Mouse (Mus musculus) spleen, adult 2 months (tissue): Measurements from ENCODE around the gene Ak1. TPM values are rescaled to one million over a fixed set of nuclear protein-coding genes. Genes with fewer than 3 reads are reported as not detected.

ENCODE experiments used
- DNase-seq, 2 experiments: peaks; one replicate each; pipeline versions ENCODE4 v3.0.0 to v3.0.0-alpha.2; 2012 to 2021; ENCODE audit warnings: low spot score in 2 of 2, low read depth in 1 of 2
- H3K27ac ChIP-seq: fragments of 200-500 bp; 2 replicates; pipeline ENCODE4 v1.5.1; 2012; ENCODE audit warnings: low read length, inconsistent platforms; ENCODE audit not compliant: insufficient read depth
- H3K27me3 ChIP-seq: fragments of 200-500 bp; 2 replicates; pipeline ENCODE4 v1.6.1; 2012; ENCODE audit warnings: mild to moderate bottlenecking, moderate library complexity, low read length, inconsistent platforms; ENCODE audit not compliant: control insufficient read depth, insufficient read depth
- H3K36me3 ChIP-seq: fragments of 200-500 bp; 2 replicates; pipeline ENCODE4 v1.6.1; 2012; ENCODE audit warnings: mild to moderate bottlenecking, low read length, inconsistent platforms; ENCODE audit not compliant: control insufficient read depth, insufficient read depth
- H3K4me1 ChIP-seq: fragments of 200-500 bp; 2 replicates; pipeline ENCODE4 v1.6.1; 2011; ENCODE audit warnings: inconsistent platforms; ENCODE audit not compliant: control insufficient read depth, insufficient read depth, insufficient read length
- H3K4me3 ChIP-seq: fragments of 200-500 bp; 2 replicates; pipeline ENCODE4 v1.5.1; 2011; ENCODE audit warnings: mild to moderate bottlenecking, inconsistent platforms; ENCODE audit not compliant: insufficient read depth, insufficient read length; ENCODE audit errors: extremely low read depth
- CTCF ChIP-seq: fragments of 200-500 bp; IDR thresholded peaks from 2 replicates; pipeline ENCODE4 v1.5.1; 2011; ENCODE audit warnings: mild to moderate bottlenecking, inconsistent platforms; ENCODE audit not compliant: insufficient read depth, insufficient read length, insufficient replicate concordance; ENCODE audit errors: extremely low read depth
- POLR2A ChIP-seq: fragments of 200-500 bp; IDR thresholded peaks from 2 replicates; pipeline ENCODE4 v1.6.1; 2011; ENCODE audit warnings: low read depth, low read length, inconsistent platforms
- WGBS: fragments of 180-500 bp; shearing (Covaris S2); methylation state at CpG from one replicate; pipeline ENCODE4 v1.1.7; 2018; 5-methylcytosine and 5-hydroxymethylcytosine counted together
- polyA plus RNA-seq: library from polyadenylated mRNA; depleted of rRNA; stranded (reverse); fragments of >200 nt; gene quantifications from 2 replicates; pipeline ENCODE4 v1.2.3, GENCODE M21; 2012

Ak1 gene
- polyA plus RNA-seq, 1 experiment: 6.3 TPM

DNA sequence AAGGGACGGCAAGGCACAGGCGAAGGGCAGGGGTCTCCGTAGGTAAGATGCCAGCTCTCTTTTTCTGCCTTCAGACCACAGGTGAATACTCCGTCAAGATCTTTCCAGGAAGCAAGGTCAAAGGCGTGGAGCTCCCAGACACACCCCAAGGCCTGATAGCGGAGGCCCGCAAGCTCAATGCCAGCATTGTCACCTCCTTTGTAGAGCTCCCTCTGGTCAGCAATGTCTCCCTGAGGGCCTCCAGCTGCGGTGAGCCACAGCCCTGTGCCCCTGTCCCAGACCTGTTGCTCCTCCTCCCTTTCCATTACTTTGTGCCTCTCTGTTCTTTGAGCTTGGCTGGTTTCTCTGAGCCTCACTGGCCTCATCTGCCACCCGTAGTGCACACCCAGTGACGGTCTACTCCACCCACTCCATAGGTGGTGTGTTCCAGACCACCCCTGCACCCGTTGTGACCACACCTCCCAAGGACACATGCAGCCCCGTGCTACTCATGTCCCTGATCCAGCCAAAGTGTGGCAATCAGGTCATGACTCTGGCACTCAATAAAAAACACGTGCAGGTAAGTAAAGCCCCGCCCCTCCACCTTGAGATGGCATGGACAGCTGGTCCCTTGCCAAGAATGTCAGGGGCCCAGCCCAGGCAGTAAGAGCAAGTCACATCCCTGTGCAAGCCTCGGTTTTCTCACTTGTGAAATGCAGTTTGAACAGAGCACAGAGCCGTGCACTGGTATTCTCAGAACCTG is 51.8 kb downstream of the Ak1 start:
- WGBS: 83% methylated on average over 16 of the region's 16 CpGs
- TF ChIP-seq CTCF (no peak), POLR2A (no peak)
- no peaks in the 10 kb centered on the region for H3K4me1 ChIP-seq
- 0 out of 2 replicates have a peak, but pooled peaks cover 1% of the 10 kb centered on the region for H3K36me3 ChIP-seq
- H3K27me3 ChIP-seq: no peaks in the 10 kb centered on the region
- no peak overlapping the region for H3K4me3 ChIP-seq
- no peak for DNase-seq
- H3K27ac ChIP-seq: no peak overlapping the region

DNA sequence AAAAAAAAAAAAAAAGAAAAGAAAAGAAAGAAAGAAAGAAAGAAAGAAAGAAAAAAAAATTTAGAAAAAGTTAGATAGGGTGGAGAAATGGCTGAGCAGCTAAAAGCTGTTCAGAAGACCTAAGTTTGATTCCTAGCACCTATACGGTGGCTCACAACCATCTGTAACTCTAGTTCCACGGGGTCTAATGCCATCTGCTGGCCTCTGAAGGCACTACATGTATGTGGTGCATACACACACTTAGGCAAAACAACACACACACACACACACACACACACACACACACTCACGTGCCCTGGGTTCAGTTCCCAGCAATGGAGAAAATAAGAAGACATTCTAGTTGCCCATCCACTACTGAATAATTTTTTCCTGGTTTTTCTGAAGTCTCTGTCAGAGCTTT is 55.3 kb downstream of the Ak1 start:
- no peak overlapping the region for H3K4me3 ChIP-seq
- 94% methylated on average over 3 of the region's 3 CpGs for WGBS
- DNase-seq: no peak
- TF ChIP-seq CTCF: no peak
- no peak for TF ChIP-seq POLR2A
- no peaks in the 10 kb centered on the region for H3K4me1 ChIP-seq
- no peak overlapping the region for H3K27ac ChIP-seq
- H3K36me3 ChIP-seq: 0 out of 2 replicates have a peak, but pooled peaks cover 1% of the 10 kb centered on the region
- H3K27me3 ChIP-seq: no peaks in the 10 kb centered on the region

- Histone ChIP-seq H3K27me3 (no peaks in the 10 kb centered on the region), H3K4me3 (no peak overlapping the region), H3K27ac (no peak overlapping the region), H3K36me3 (0 out of 2 replicates have a peak, but pooled peaks cover 1% of the 10 kb centered on the region), H3K4me1 (no peaks in the 10 kb centered on the region)
- no peak for TF ChIP-seq CTCF
- no peak for DNase-seq
- 93% methylated on average over 7 of the region's 7 CpGs for WGBS
Observed at GRCm38 (mm10) chr2:32677683-32678082, 56.1 kb downstream of the Ak1 start.

- Histone ChIP-seq H3K27me3 (no peaks in the 10 kb centered on the region), H3K4me1 (no peaks in the 10 kb centered on the region), H3K36me3 (peaks cover 5% of the 10 kb centered on the region), H3K4me3 (no peak overlapping the region), H3K27ac (no peak overlapping the region)
- 76% methylated on average over 7 of the region's 7 CpGs for WGBS
- no peak for TF ChIP-seq POLR2A
- TF ChIP-seq CTCF: no peak
- DNase-seq: no peak
Observed at GRCm38 (mm10) chr2:32680051-32680451, 58.5 kb downstream of the Ak1 start.

GRCm38 (mm10) chr2:32680961-32681650 is 59.5 kb downstream of the Ak1 start:
- peaks cover 6% of the 10 kb centered on the region for H3K36me3 ChIP-seq

DNA sequence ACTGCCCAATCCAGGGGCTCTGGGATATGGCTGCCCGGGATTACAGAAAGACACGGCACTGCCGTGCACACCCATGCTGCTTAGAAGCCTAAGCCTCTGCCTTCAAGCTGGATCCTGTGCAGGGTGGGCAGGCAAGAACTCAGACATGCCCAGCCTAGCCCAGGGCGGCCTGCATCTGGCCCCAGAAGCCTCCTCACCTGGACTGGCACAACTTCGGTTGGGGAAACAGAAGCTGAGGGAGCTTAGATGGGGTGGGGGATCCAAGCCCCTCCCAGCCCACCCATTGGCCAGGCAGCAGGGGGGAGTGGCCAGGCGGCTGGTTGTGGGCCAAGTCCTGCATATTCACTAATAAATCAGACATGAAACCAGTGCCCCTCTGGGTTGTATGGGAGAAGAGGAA is 60.2 kb downstream of the Ak1 start:
- Histone ChIP-seq H3K4me3 (no peak overlapping the region), H3K4me1 (no peaks in the 10 kb centered on the region; the same call in 1 of the 2 replicates), H3K27me3 (no peaks in the 10 kb centered on the region), H3K36me3 (peaks cover 8% of the 10 kb centered on the region), H3K27ac (no peak overlapping the region)
- 77% methylated on average over 6 of the region's 6 CpGs for WGBS
- TF ChIP-seq CTCF (no peak), POLR2A (no peak)
- DNase-seq: no peak

More at GRCm38 (mm10) chr2:32680961-32681650, 59.5 kb downstream of the Ak1 start:
- WGBS: 83% methylated on average over 19 of the region's 19 CpGs
- no peak overlapping the region for H3K4me3 ChIP-seq
- H3K27me3 ChIP-seq: no peaks in the 10 kb centered on the region
- no peak for DNase-seq
- TF ChIP-seq CTCF (no peak), POLR2A (no peak)
- H3K27ac ChIP-seq: no peak overlapping the region
- H3K4me1 ChIP-seq: no peaks in the 10 kb centered on the region
